Comparison of ENCODE assay signal across 22 mouse cellular contexts in the genomic region with DNA sequence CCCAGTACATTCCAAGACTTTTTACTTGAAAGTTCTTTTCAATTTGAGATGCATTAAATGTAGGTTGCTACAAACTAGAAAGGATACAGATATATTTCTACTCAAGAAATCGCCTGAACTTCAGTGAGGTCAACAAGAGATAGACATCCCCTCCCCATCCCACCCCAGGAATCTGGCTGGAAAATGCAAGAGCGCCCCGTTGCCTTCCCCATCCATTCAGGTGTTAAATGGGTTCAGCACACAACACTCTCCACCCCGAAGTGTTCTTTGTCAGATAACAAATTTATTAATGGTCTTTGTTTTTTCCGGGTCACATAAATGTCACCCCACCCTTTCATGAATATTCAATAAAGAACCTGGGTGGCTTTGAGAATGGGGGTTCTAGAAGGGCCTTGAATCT.
DNase-seq lines count a peak whose midpoint lies in the region; ATAC-seq and TF ChIP-seq lines count a peak whose summit lies in the region.
"Had no signal": no experiment of that assay in that cellular context is flagged by ENCODE, and none has a peak within 500 bp of the region (broad histone marks: within the 10 kb centered on the region; RNA-seq: fewer than 3 reads in every experiment).

No protein-coding gene starts in this region.

- no peak for DNase-seq in liver, postnatal 0 days
- DNase-seq in liver, embryonic 11.5 days (ENCODE audit: low spot score): no peak
- no peak for DNase-seq in ES-E14 (ENCODE audit: low read depth, low spot score)
- DNase-seq in cerebellum, adult 8-10 months: no peak
- no peak for DNase-seq in right cerebral cortex, postnatal 25 days
- DNase-seq: adrenal gland, adult 8-10 months; adrenal gland, postnatal 25 days; cerebellum, adult 18-20 months; cerebellum, adult 9-11 months; cerebellum, postnatal 25 days; forebrain, postnatal 0 days; gastrocnemius, adult 2 months; gastrocnemius, postnatal 25 days; heart, postnatal 4 days had no signal

- H3K36me3 ChIP-seq in liver, postnatal 0 days (replicated peaks; ENCODE audit: insufficient read depth, low read length): no peaks in the 10 kb centered on the region
- no peaks in the 10 kb centered on the region for H3K36me3 ChIP-seq in liver, embryonic 11.5 days (ENCODE audit: control insufficient read depth, insufficient read depth, low read length)
- no peaks in the 10 kb centered on the region for H3K36me3 ChIP-seq in ES-E14 (ENCODE audit: control insufficient read depth, insufficient read depth, low read length, poor library complexity, severe bottlenecking)
- H3K36me3 ChIP-seq in macrophage (ENCODE audit: inconsistent target): no peaks in the 10 kb centered on the region
- H3K36me3 ChIP-seq in midbrain, embryonic 15.5 days (replicated peaks): no peaks in the 10 kb centered on the region
- H3K36me3 ChIP-seq: forebrain, embryonic 10.5 days; heart, embryonic 10.5 days; heart, embryonic 13.5 days had no signal

- no peak for TF ChIP-seq CTCF in liver, postnatal 0 days (IDR thresholded peaks at IDR 0.05; ENCODE audit: low read depth)

- H3K4me3 ChIP-seq in liver, postnatal 0 days (ENCODE audit: low read depth, low read length): no peak overlapping the region
- H3K4me3 ChIP-seq in liver, embryonic 11.5 days (ENCODE audit: low read depth, low read length): no peak overlapping the region
- H3K4me3 ChIP-seq in ES-E14 (ENCODE audit: insufficient read depth in 1 of 2, low read depth in 1 of 2, low read length in 2 of 2, poor library complexity in 1 of 2, severe bottlenecking in 1 of 2): peak overlapping the region in 1 of 2 experiments; percentile 74; a peak in 2 of 4 replicates
- H3K4me3 ChIP-seq in macrophage (ENCODE audit: inconsistent target): no peak overlapping the region
- H3K4me3 ChIP-seq in midbrain, embryonic 15.5 days: no peak overlapping the region

- H3K27me3 ChIP-seq in liver, postnatal 0 days (ENCODE audit: insufficient read depth, low read length): no peaks in the 10 kb centered on the region
- peaks cover 3% of the 10 kb centered on the region for H3K27me3 ChIP-seq in liver, embryonic 11.5 days (replicated peaks; ENCODE audit: control insufficient read depth, insufficient read depth, low read length)
- H3K27me3 ChIP-seq in midbrain, embryonic 15.5 days (replicated peaks): 0 out of 2 replicates have a peak, but pooled peaks cover 3% of the 10 kb centered on the region
- H3K27me3 ChIP-seq: heart, embryonic 13.5 days had no signal

- H3K4me2 ChIP-seq in liver, postnatal 0 days (ENCODE audit: low read depth, low read length): 0 out of 2 replicates have a peak overlapping the region, but pooled peaks have one; percentile 9
- H3K4me2 ChIP-seq in liver, embryonic 11.5 days: no peak overlapping the region; the same call in 1 of the 2 replicates
- H3K4me2 ChIP-seq in midbrain, embryonic 15.5 days: no peak overlapping the region

- peaks cover 47% of the 10 kb centered on the region for H3K4me1 ChIP-seq in liver, postnatal 0 days (ENCODE audit: insufficient read depth)
- H3K4me1 ChIP-seq in liver, embryonic 11.5 days (replicated peaks; ENCODE audit: control insufficient read depth, insufficient read depth, low read length): peaks cover 36% of the 10 kb centered on the region
- peaks cover 9 to 19% of the 10 kb centered on the region in 2 experiments; a peak in 3 of 4 replicates for H3K4me1 ChIP-seq in ES-E14 (ENCODE audit: control insufficient read depth in 2 of 2, insufficient read depth in 2 of 2, low read length in 2 of 2, poor library complexity in 1 of 2)
- peaks cover 32% of the 10 kb centered on the region for H3K4me1 ChIP-seq in midbrain, embryonic 15.5 days

- peaks cover 29% of the 10 kb centered on the region for H3K79me2 ChIP-seq in macrophage (ENCODE audit: inconsistent target)

- in situ Hi-C loops in ES-E14 (cut with MboI; ENCODE audit: low sequenced_read_pairs in 2 of 2, unreplicated experiment in 2 of 2): no loop called here

- H3K9me3 ChIP-seq in liver, postnatal 0 days (ENCODE audit: low read length): no peaks in the 10 kb centered on the region
- no peaks in the 10 kb centered on the region for H3K9me3 ChIP-seq in liver, embryonic 11.5 days (ENCODE audit: control insufficient read depth, low read length)
- H3K9me3 ChIP-seq in ES-E14 (ENCODE audit: control insufficient read depth, insufficient read depth, low read depth, low read length): no peaks in the 10 kb centered on the region
- no peaks in the 10 kb centered on the region for H3K9me3 ChIP-seq in midbrain, embryonic 15.5 days
- H3K9me3 ChIP-seq: forebrain, embryonic 10.5 days; heart, embryonic 10.5 days; heart, embryonic 13.5 days had no signal

- TF ChIP-seq EP300 in liver, postnatal 0 days (IDR thresholded peaks at IDR 0.05; ENCODE audit: low read depth): no peak

- H3K27ac ChIP-seq in liver, postnatal 0 days (ENCODE audit: low read depth): 0 out of 2 replicates have a peak overlapping the region, but pooled peaks have one; percentile 11
- H3K27ac ChIP-seq in liver, embryonic 11.5 days (ENCODE audit: low read depth, low read length): no peak overlapping the region
- H3K27ac ChIP-seq in ES-E14 (ENCODE audit: insufficient read depth, low read depth, low read length, poor library complexity, severe bottlenecking) (no peak overlapping the region; the same call in 1 of the 2 replicates), macrophage (0 out of 2 replicates have a peak overlapping the region, but pooled peaks have one; percentile 41)
- H3K27ac ChIP-seq in midbrain, embryonic 15.5 days: no peak overlapping the region

- 36% methylated on average over 5 of the region's 5 CpGs for WGBS in liver, postnatal 0 days (ENCODE audit: insufficient replicate concordance)
- WGBS in liver, embryonic 11.5 days: 30% methylated on average over 5 of the region's 5 CpGs
- 75% methylated on average over 5 of the region's 5 CpGs for WGBS in macrophage (ENCODE audit: missing documents)
- 29% methylated on average over 5 of the region's 5 CpGs for WGBS in midbrain, embryonic 15.5 days

- no peak for ATAC-seq in liver, postnatal 0 days
- ATAC-seq in liver, embryonic 11.5 days (replicated peaks; ENCODE audit: low FRiP score): no peak
- ATAC-seq in midbrain, embryonic 15.5 days (replicated peaks): no peak
- ATAC-seq: activated CD4-positive, CD25-positive, alpha-beta regulatory T cell, adult 4 months; hindbrain, postnatal 0 days; inflammation-experienced regulatory T-cells, adult 6 months had no signal

- H3K9ac ChIP-seq in liver, postnatal 0 days (replicated peaks): no peak overlapping the region
- H3K9ac ChIP-seq in liver, embryonic 11.5 days (ENCODE audit: low read depth, low read length): no peak overlapping the region
- no peak overlapping the region for H3K9ac ChIP-seq in ES-E14 (ENCODE audit: insufficient read depth, low read depth, low read length, poor library complexity, severe bottlenecking)
- no peak overlapping the region for H3K9ac ChIP-seq in midbrain, embryonic 15.5 days

TF ChIP-seq in ES-E14, 5 proteins besides CTCF, POLR2A, EP300 and RAD21:
- TF ChIP-seq MAFK (IDR thresholded peaks at IDR 0.05; ENCODE audit: insufficient read depth, low read depth, low read length) (no peak), ZNF384 (IDR thresholded peaks at IDR 0.05; ENCODE audit: low read depth, low read length) (no peak), ZC3H11A (IDR thresholded peaks at IDR 0.05; ENCODE audit: borderline replicate concordance, low read depth, low read length) (no peak), CHD2 (IDR thresholded peaks at IDR 0.05; ENCODE audit: low read depth, low read length) (0 out of 2 replicates have a peak, but pooled peaks have one; percentile 15)
TF ChIP-seq in ES-E14: peak in this region for 1.

Comparison
In these comparisons a context has a peak if more than half of its experiments do, and no peak if none do; other contexts are left out.
1. H3K27ac ChIP-seq: peak in liver, postnatal 0 days (single experiment) and macrophage (single experiment); none in liver, embryonic 11.5 days (single experiment), ES-E14 (single experiment) and midbrain, embryonic 15.5 days (single experiment).